In genomic region chr10:120252800-120253199, GRCm38 (mm10) we compare ENCODE assay signal across 12 mouse cellular contexts. TPM values are rescaled to one million over a fixed set of nuclear protein-coding genes. Genes with fewer than 3 reads are reported as not detected.
DNase-seq lines count a peak whose midpoint lies in the region; ATAC-seq lines count a peak whose summit lies in the region.
"Had no signal": no experiment of that assay in that cellular context is flagged by ENCODE, and none has a peak within 500 bp of the region (broad histone marks: within the 10 kb centered on the region; RNA-seq: fewer than 3 reads in every experiment).

No protein-coding gene starts in this region.

- H3K4me1 ChIP-seq in intestine, embryonic 14.5 days (replicated peaks; ENCODE audit: control insufficient read depth, insufficient read depth, low read length) = peaks cover 13% of the 10 kb centered on the region
- H3K4me1 ChIP-seq in intestine, embryonic 15.5 days (replicated peaks) = no peaks in the 10 kb centered on the region
- H3K4me1 ChIP-seq in lung, embryonic 16.5 days (replicated peaks; ENCODE audit: control insufficient read depth, insufficient read depth, low read length) = peaks cover 5% of the 10 kb centered on the region
- peaks cover 11% of the 10 kb centered on the region; the same call in 1 of the 2 replicates for H3K4me1 ChIP-seq in embryonic facial prominence, embryonic 14.5 days (ENCODE audit: control insufficient read depth, insufficient read depth, low read length)

- 32% methylated on average over 8 of the region's 8 CpGs for WGBS in intestine, embryonic 14.5 days
- WGBS in intestine, embryonic 15.5 days = 31% methylated on average over 8 of the region's 8 CpGs
- 22% methylated on average over 8 of the region's 8 CpGs for WGBS in lung, embryonic 16.5 days
- WGBS in embryonic facial prominence, embryonic 14.5 days = 34% methylated on average over 8 of the region's 8 CpGs

- H3K9ac ChIP-seq in intestine, embryonic 14.5 days (ENCODE audit: low read length) = no peak overlapping the region
- no peak overlapping the region for H3K9ac ChIP-seq in intestine, embryonic 15.5 days
- H3K9ac ChIP-seq in lung, embryonic 16.5 days (ENCODE audit: low read length) = no peak overlapping the region
- no peak overlapping the region for H3K9ac ChIP-seq in embryonic facial prominence, embryonic 14.5 days (ENCODE audit: low read depth, low read length)

- H3K27me3 ChIP-seq in intestine, embryonic 14.5 days (replicated peaks; ENCODE audit: control insufficient read depth, insufficient read depth, low read length) = no peaks in the 10 kb centered on the region
- no peaks in the 10 kb centered on the region for H3K27me3 ChIP-seq in intestine, embryonic 15.5 days (replicated peaks)
- no peaks in the 10 kb centered on the region for H3K27me3 ChIP-seq in lung, embryonic 16.5 days (ENCODE audit: control insufficient read depth, insufficient read depth, low read depth, low read length)
- H3K27me3 ChIP-seq in embryonic facial prominence, embryonic 14.5 days (replicated peaks; ENCODE audit: control insufficient read depth, insufficient read depth, low read length) = no peaks in the 10 kb centered on the region
- H3K27me3 ChIP-seq: Patski had no signal

- peaks cover 2% of the 10 kb centered on the region; the same call in 1 of the 2 replicates for H3K9me3 ChIP-seq in intestine, embryonic 14.5 days (ENCODE audit: control insufficient read depth, low read length)
- no peaks in the 10 kb centered on the region for H3K9me3 ChIP-seq in intestine, embryonic 15.5 days
- no peaks in the 10 kb centered on the region for H3K9me3 ChIP-seq in lung, embryonic 16.5 days (ENCODE audit: control insufficient read depth, low read length)
- no peaks in the 10 kb centered on the region for H3K9me3 ChIP-seq in embryonic facial prominence, embryonic 14.5 days (ENCODE audit: control insufficient read depth, low read length)

- no peak overlapping the region for H3K4me3 ChIP-seq in intestine, embryonic 14.5 days (ENCODE audit: low read depth, low read length)
- H3K4me3 ChIP-seq in intestine, embryonic 15.5 days (replicated peaks) = no peak overlapping the region
- H3K4me3 ChIP-seq in lung, embryonic 16.5 days (ENCODE audit: low read length) = no peak overlapping the region
- no peak overlapping the region for H3K4me3 ChIP-seq in embryonic facial prominence, embryonic 14.5 days (ENCODE audit: low read depth, low read length)

- peak overlapping the region; percentile 20; the same call in 1 of the 2 replicates for H3K4me2 ChIP-seq in intestine, embryonic 14.5 days (ENCODE audit: low read length)
- H3K4me2 ChIP-seq in intestine, embryonic 15.5 days (replicated peaks) = no peak overlapping the region
- peak overlapping the region; percentile 12 for H3K4me2 ChIP-seq in lung, embryonic 16.5 days (ENCODE audit: low read depth, low read length)
- peak overlapping the region; percentile 2; the same call in 1 of the 2 replicates for H3K4me2 ChIP-seq in embryonic facial prominence, embryonic 14.5 days (ENCODE audit: low read depth, low read length)
- H3K4me2 ChIP-seq: heart, embryonic 11.5 days had no signal

- DNase-seq in intestine, embryonic 14.5 days (ENCODE audit: low spot score) = no peak
- DNase-seq in lung, postnatal 36 days = no peak
- no peak for DNase-seq in embryonic facial prominence, embryonic 14.5 days (ENCODE audit: low spot score)
- DNase-seq in left cerebral cortex, adult 11 months (ENCODE audit: low spot score) = no peak
- DNase-seq: cerebellum, adult 18-20 months; gastrocnemius, postnatal 14 days; right cerebral cortex, postnatal 4 days had no signal

- no peak for ATAC-seq in intestine, embryonic 14.5 days (replicated peaks; ENCODE audit: low FRiP score, low TSS enrichment, low read depth)
- no peak for ATAC-seq in intestine, embryonic 15.5 days
- no peak for ATAC-seq in lung, embryonic 16.5 days (ENCODE audit: low read depth)
- ATAC-seq in embryonic facial prominence, embryonic 14.5 days (ENCODE audit: low read depth) = no peak
- peak; percentile 43; the same call in 1 of the 2 replicates for ATAC-seq in megakaryocyte progenitor cell, adult 5-6 weeks (replicated peaks; ENCODE audit: poor library complexity)
- ATAC-seq: Patski had no signal

- no peaks in the 10 kb centered on the region for H3K36me3 ChIP-seq in intestine, embryonic 14.5 days (ENCODE audit: control insufficient read depth, insufficient read depth, low read length)
- no peaks in the 10 kb centered on the region for H3K36me3 ChIP-seq in intestine, embryonic 15.5 days
- H3K36me3 ChIP-seq in lung, embryonic 16.5 days (ENCODE audit: control insufficient read depth, insufficient read depth, low read length) = no peaks in the 10 kb centered on the region
- H3K36me3 ChIP-seq in embryonic facial prominence, embryonic 14.5 days (ENCODE audit: control insufficient read depth, insufficient read depth, low read length) = no peaks in the 10 kb centered on the region

- no peak overlapping the region for H3K27ac ChIP-seq in intestine, embryonic 14.5 days (ENCODE audit: low read depth)
- H3K27ac ChIP-seq in intestine, embryonic 15.5 days = no peak overlapping the region
- no peak overlapping the region for H3K27ac ChIP-seq in lung, embryonic 16.5 days (ENCODE audit: low read length)
- H3K27ac ChIP-seq in embryonic facial prominence, embryonic 14.5 days (replicated peaks; ENCODE audit: low read depth, low read length) = no peak overlapping the region

RNA-seq across cellular contexts. Expression of gene Llph, which starts 25.9 kb away (rescaled TPM):
- polyA plus RNA-seq in intestine, embryonic 14.5 days (2014; fragmentation: Nextera tagmentation; extraction: Ambion mirVana) = 63.2 and 63.4 TPM in 2 replicates
- polyA plus RNA-seq in intestine, embryonic 15.5 days (2015; fragmentation: Nextera tagmentation; extraction: Ambion mirVana) = 53.6 and 56.0 TPM in 2 replicates
- polyA plus RNA-seq in lung, embryonic 16.5 days (2015; fragmentation: Nextera tagmentation; extraction: Ambion mirVana) = 44.6 and 46.2 TPM in 2 replicates
- 43.6 and 44.4 TPM in 2 replicates for polyA plus RNA-seq in embryonic facial prominence, embryonic 14.5 days (2014; fragmentation: Nextera tagmentation; extraction: Ambion mirVana)
- 74.3 and 76.6 TPM in 2 replicates for total RNA-seq in megakaryocyte progenitor cell, adult 5-6 weeks (2015)
- 89.6 and 96.1 TPM in 2 replicates for total RNA-seq in megakaryocyte progenitor cell, adult 5-6 weeks (2017)

RNA-seq across cellular contexts. Expression of gene Irak3, which starts 50.9 kb away (rescaled TPM):
- polyA plus RNA-seq in intestine, embryonic 14.5 days (2014; fragmentation: Nextera tagmentation; extraction: Ambion mirVana) = 0.83 and 1.3 TPM in 2 replicates
- 1.0 and 1.2 TPM in 2 replicates for polyA plus RNA-seq in intestine, embryonic 15.5 days (2015; fragmentation: Nextera tagmentation; extraction: Ambion mirVana)
- 1.2 and 1.3 TPM in 2 replicates for polyA plus RNA-seq in lung, embryonic 16.5 days (2015; fragmentation: Nextera tagmentation; extraction: Ambion mirVana)
- 4.1 and 4.2 TPM in 2 replicates for polyA plus RNA-seq in embryonic facial prominence, embryonic 14.5 days (2014; fragmentation: Nextera tagmentation; extraction: Ambion mirVana)
- 57.7 and 65.9 TPM in 2 replicates for total RNA-seq in megakaryocyte progenitor cell, adult 5-6 weeks (2015)
- total RNA-seq in megakaryocyte progenitor cell, adult 5-6 weeks (2017) = 19.6 and 26.1 TPM in 2 replicates

RNA-seq across cellular contexts. Expression of gene Tmbim4, which starts 51.4 kb away (rescaled TPM):
- 101 and 104 TPM in 2 replicates for polyA plus RNA-seq in intestine, embryonic 14.5 days (2014; fragmentation: Nextera tagmentation; extraction: Ambion mirVana)
- 117 and 131 TPM in 2 replicates for polyA plus RNA-seq in intestine, embryonic 15.5 days (2015; fragmentation: Nextera tagmentation; extraction: Ambion mirVana)
- 99.3 and 102 TPM in 2 replicates for polyA plus RNA-seq in lung, embryonic 16.5 days (2015; fragmentation: Nextera tagmentation; extraction: Ambion mirVana)
- 105 and 122 TPM in 2 replicates for polyA plus RNA-seq in embryonic facial prominence, embryonic 14.5 days (2014; fragmentation: Nextera tagmentation; extraction: Ambion mirVana)
- total RNA-seq in megakaryocyte progenitor cell, adult 5-6 weeks (2015) = 117 and 123 TPM in 2 replicates
- total RNA-seq in megakaryocyte progenitor cell, adult 5-6 weeks (2017) = 114 and 124 TPM in 2 replicates
